Mouse (Mus musculus): ENCODE data around the gene Gpn1. TPM values are rescaled to one million over a fixed set of nuclear protein-coding genes. Genes with fewer than 3 reads are reported as not detected.

The Gpn1 gene
- total RNA-seq (2014; rRNA removed) (36.6 and 40.4 TPM in 2 replicates), polyA plus RNA-seq (2015; fragmentation: Nextera tagmentation; extraction: Ambion mirVana) (65.9 and 68.4 TPM in 2 replicates)

GRCm38 (mm10) chr5:31494513-31495297 is at the start of gene Gpn1:
Gene Gpn1 (plus strand): TSS chr5:31494741.
- DNase-seq (peak; percentile 95), ATAC-seq (peak; percentile 100)
- Histone ChIP-seq H3K36me3 (ENCODE audit: insufficient read depth) (peaks cover 29% of the 10 kb centered on the region), H3K9ac (peak within 1 kb of the TSS; percentile 53), H3K4me3 (ENCODE audit: low read depth, low read length) (peak within 1 kb of the TSS; percentile 61), H3K4me1 (ENCODE audit: insufficient read depth) (0 out of 2 replicates have a peak, but pooled peaks cover 4% of the 10 kb centered on the region), H3K27me3 (ENCODE audit: insufficient read depth, low read length) (no peaks in the 10 kb centered on the region), H3K27ac (ENCODE audit: low read depth, low read length) (no peak within 1 kb of the TSS), H3K4me2 (ENCODE audit: low read depth) (peak within 1 kb of the TSS; percentile 71), H3K9me3 (ENCODE audit: low read length) (no peaks in the 10 kb centered on the region)
- WGBS = 2% methylated on average over 48 of the region's 49 CpGs
- TF ChIP-seq CTCF (IDR thresholded peaks at IDR 0.05; ENCODE audit: low read depth) = no peak

- H3K27me3 ChIP-seq (ENCODE audit: insufficient read depth, low read length) = no peaks in the 10 kb centered on the region
Measured at GRCm38 (mm10) chr5:31451336-31451735, 43.2 kb upstream of the Gpn1 start.

DNA sequence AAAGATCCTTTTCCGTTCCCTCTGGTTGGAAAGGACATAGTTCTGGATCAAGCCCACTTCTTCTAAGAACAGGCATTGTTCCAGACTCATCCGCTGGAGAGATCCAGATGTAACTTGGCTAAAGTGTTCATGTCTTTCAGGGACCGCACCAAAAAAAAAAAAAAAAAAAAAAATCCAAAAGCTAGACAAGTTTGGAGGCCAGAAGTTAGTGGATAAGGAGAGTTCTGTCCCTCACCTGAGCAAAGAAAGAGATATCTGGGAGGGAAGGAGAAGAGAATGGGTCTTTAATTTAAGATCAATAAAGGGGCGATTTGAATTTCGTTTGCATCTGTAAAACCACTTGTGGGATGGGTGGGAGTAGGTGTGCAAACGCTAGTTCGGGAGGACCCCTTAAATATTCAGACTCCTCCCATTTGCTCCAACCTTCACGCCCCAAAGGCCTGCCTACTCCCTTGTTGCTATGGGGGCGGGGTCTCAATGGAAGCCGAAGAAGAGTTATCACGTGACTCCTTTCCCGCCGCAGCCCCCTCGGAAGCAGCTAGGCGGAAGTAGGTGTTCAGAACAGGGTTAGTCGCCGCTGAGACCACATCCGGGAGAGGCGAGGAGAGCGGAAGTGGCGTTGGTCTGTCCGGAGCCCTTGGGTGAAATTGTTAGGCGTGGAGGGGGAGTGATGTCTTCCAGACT is 42.5 kb upstream of the Gpn1 start, which contains the start of gene Zfp512:
Gene Zfp512, plus strand, starts transcription at position 554 of the 684 bp plus-strand sequence.
- peak within 1 kb of the TSS; percentile 54 for H3K4me3 ChIP-seq (ENCODE audit: low read depth, low read length)
- peak within 1 kb of the TSS; percentile 71 for H3K4me2 ChIP-seq (ENCODE audit: low read depth)
- peak; percentile 45 for TF ChIP-seq CTCF (IDR thresholded peaks at IDR 0.05; ENCODE audit: low read depth)
- peak; percentile 95 for DNase-seq
- H3K27ac ChIP-seq (ENCODE audit: low read depth, low read length) = no peak within 1 kb of the TSS
- peak within 1 kb of the TSS; percentile 57 for H3K9ac ChIP-seq
- no peaks in the 10 kb centered on the region for H3K36me3 ChIP-seq (ENCODE audit: insufficient read depth)
- no peaks in the 10 kb centered on the region for H3K9me3 ChIP-seq (ENCODE audit: low read length)
- H3K27me3 ChIP-seq (ENCODE audit: insufficient read depth, low read length) = no peaks in the 10 kb centered on the region
- H3K4me1 ChIP-seq (ENCODE audit: insufficient read depth) = peaks cover 14% of the 10 kb centered on the region; the same call in 1 of the 2 replicates
- 7% methylated on average over 23 of the region's 23 CpGs for WGBS
- ATAC-seq = peak; percentile 99

More at GRCm38 (mm10) chr5:31451336-31451735, 43.2 kb upstream of the Gpn1 start:
- no peaks in the 10 kb centered on the region for H3K36me3 ChIP-seq (ENCODE audit: insufficient read depth)
- no peak overlapping the region for H3K4me3 ChIP-seq (ENCODE audit: low read depth, low read length)
- DNase-seq = no peak
- H3K4me2 ChIP-seq (ENCODE audit: low read depth) = no peak overlapping the region
- H3K9ac ChIP-seq = no peak overlapping the region
- no peak overlapping the region for H3K27ac ChIP-seq (ENCODE audit: low read depth, low read length)
- TF ChIP-seq CTCF (IDR thresholded peaks at IDR 0.05; ENCODE audit: low read depth) = no peak
- no peaks in the 10 kb centered on the region for H3K9me3 ChIP-seq (ENCODE audit: low read length)
- ATAC-seq = no peak
- 93% methylated on average over 2 of the region's 2 CpGs for WGBS
- H3K4me1 ChIP-seq (ENCODE audit: insufficient read depth) = peaks cover 14% of the 10 kb centered on the region; the same call in 1 of the 2 replicates

DNA sequence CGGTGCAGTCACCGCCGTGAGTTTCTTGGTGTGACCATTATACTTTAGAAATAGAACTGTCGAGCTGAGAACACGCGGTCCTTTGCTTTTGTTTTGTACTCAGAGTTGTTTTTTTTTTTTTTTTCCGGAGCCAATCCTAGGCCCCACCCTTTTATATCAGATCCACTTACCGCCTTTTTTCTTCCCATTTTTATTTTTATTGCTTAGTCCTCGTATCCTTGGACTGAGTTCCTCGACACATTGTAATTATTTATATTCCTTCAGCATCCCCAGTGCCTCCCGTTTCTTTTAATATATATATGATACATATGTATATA is 42.0 kb upstream of the Gpn1 start:
- no peak for DNase-seq
- no peak overlapping the region for H3K27ac ChIP-seq (ENCODE audit: low read depth, low read length)
- H3K4me3 ChIP-seq (ENCODE audit: low read depth, low read length) = peak overlapping the region; percentile 54
- peak overlapping the region; percentile 71 for H3K4me2 ChIP-seq (ENCODE audit: low read depth)
- no peak for TF ChIP-seq CTCF (IDR thresholded peaks at IDR 0.05; ENCODE audit: low read depth)
- WGBS = 2% methylated on average over 11 of the region's 11 CpGs
- no peaks in the 10 kb centered on the region for H3K27me3 ChIP-seq (ENCODE audit: insufficient read depth, low read length)
- peak overlapping the region; percentile 57 for H3K9ac ChIP-seq
- no peak for ATAC-seq
- H3K9me3 ChIP-seq (ENCODE audit: low read length) = no peaks in the 10 kb centered on the region
- no peaks in the 10 kb centered on the region; the same call in 1 of the 2 replicates for H3K36me3 ChIP-seq (ENCODE audit: insufficient read depth)
- H3K4me1 ChIP-seq (ENCODE audit: insufficient read depth) = peaks cover 14% of the 10 kb centered on the region; the same call in 1 of the 2 replicates

DNA sequence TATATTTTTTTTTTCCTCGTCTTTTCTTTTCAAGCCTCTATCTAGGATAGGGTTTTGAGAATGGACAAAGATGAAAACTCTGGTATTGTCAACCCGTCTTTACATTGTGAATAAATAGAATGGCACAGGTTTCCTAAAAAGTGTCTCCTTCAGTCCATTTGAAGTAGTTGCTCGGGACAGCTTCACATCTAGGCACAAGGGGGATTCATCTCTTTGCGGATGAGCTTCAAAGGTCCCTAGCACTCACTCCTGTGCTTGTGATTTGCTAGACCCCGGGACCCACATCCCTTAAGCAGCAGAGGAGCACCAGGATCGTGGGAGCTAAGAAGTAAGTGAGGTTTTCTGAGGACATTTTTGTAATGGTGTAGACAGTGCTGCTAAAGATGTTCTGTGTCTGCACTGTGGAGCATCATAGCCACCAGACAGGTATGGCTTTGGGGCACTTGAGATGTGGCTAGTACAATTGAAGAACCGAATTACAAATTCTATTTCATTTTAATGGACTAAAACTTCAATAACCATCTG is 41.6 kb upstream of the Gpn1 start:
- ATAC-seq (no peak), DNase-seq (peak; percentile 37)
- WGBS = 15% methylated on average over 7 of the region's 7 CpGs
- no peak for TF ChIP-seq CTCF (IDR thresholded peaks at IDR 0.05; ENCODE audit: low read depth)
- no peaks in the 10 kb centered on the region for H3K9me3 ChIP-seq (ENCODE audit: low read length)
- H3K27ac ChIP-seq (ENCODE audit: low read depth, low read length) = no peak overlapping the region
- no peaks in the 10 kb centered on the region for H3K27me3 ChIP-seq (ENCODE audit: insufficient read depth, low read length)
- H3K9ac ChIP-seq = peak overlapping the region; percentile 57
- H3K4me3 ChIP-seq (ENCODE audit: low read depth, low read length) = peak overlapping the region; percentile 54
- H3K4me1 ChIP-seq (ENCODE audit: insufficient read depth) = peaks cover 14% of the 10 kb centered on the region; the same call in 1 of the 2 replicates
- H3K36me3 ChIP-seq (ENCODE audit: insufficient read depth) = no peaks in the 10 kb centered on the region; the same call in 1 of the 2 replicates
- H3K4me2 ChIP-seq (ENCODE audit: low read depth) = peak overlapping the region; percentile 71

DNA sequence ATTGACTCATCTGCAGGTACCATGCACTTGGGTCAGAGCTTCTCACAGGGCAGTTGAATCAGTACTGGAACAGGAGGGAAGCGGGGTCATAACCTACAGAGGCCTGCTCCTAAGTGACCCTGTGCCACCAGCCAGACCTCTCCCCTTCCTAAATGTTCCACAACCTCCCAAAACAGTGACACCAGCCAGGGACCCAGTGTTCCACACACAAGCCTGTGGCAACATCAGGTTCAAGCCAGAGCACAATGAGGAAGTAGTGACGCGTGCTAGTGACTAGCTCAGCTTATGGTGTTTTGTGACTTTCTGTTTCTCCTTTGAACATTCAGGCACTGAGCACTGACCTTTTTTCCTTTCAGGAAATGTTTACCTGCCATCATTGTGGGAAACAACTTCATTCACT is 26.7 kb upstream of the Gpn1 start:
- Histone ChIP-seq H3K27ac (ENCODE audit: low read depth, low read length) (no peak overlapping the region), H3K36me3 (ENCODE audit: insufficient read depth) (peaks cover 64% of the 10 kb centered on the region)

More for the DNA sequence above, 26.7 kb upstream of the Gpn1 start:
- Histone ChIP-seq H3K4me1 (ENCODE audit: insufficient read depth) (no peaks in the 10 kb centered on the region), H3K9ac (no peak overlapping the region), H3K4me3 (ENCODE audit: low read depth, low read length) (no peak overlapping the region), H3K27me3 (ENCODE audit: insufficient read depth, low read length) (no peaks in the 10 kb centered on the region), H3K9me3 (ENCODE audit: low read length) (no peaks in the 10 kb centered on the region), H3K4me2 (ENCODE audit: low read depth) (no peak overlapping the region)
- ATAC-seq (no peak), DNase-seq (no peak)
- TF ChIP-seq CTCF (IDR thresholded peaks at IDR 0.05; ENCODE audit: low read depth) = no peak
- 96% methylated on average over 3 of the region's 3 CpGs for WGBS

All from forebrain, postnatal 0 days (tissue).